Mouse (Mus musculus): ENCODE results near the gene Ehmt1.
"Not testable (repeated sequence)": the region's sequence is repeated elsewhere in the genome, so short reads cannot be mapped to it uniquely, and the experiment has no call there.

Gene Ehmt1

GRCm38 (mm10) chr2:24918930-24919838, at the start of gene Ehmt1:
TSS of gene Ehmt1 (minus strand) at chr2:24919614.
- in situ Hi-C loops (cut with MboI; ENCODE audit: low pct_unique_long_range_greater_than_20kb in 1 of 2, low sequenced_read_pairs in 2 of 2, unreplicated experiment in 1 of 2), result no loop called here

DNA sequence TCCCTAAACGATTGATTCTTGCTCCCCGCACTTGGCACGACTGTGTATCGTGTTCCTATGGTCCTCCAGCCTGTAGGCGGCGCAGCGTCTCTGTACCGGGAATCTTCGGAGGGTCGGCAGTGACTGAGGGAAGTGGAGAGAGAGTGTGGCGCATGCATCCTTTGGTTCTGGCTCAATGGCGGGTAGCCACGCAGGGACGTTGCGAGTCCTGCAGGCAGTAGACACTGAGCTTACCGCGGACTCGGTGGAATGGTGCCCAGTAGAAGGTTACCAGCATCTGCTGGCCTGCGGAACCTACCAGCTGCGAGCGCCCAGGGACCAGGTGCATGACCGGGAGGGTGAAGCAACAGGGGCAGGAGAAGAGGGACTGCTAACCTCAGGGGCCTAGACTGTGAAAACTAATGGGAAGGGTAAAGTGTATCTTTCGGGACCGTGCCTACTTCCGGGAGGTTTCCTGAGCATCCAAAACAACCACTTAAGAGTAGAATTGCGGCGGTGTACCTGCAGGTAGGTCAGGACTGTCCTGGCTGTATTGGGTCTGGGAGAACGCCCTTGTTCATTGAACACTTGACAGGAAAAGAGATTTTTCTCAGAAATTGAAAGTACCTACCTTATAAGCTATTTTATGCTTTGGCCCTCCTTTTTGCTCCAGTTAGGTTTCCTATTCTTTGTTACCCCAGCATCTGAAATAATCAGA, 43.0 kb upstream of the Ehmt1 start, which contains the start of gene Dph7:
Dph7 (plus strand) TSS at position 97 of the 697 bp plus-strand sequence.
- in situ Hi-C loops (cut with MboI; ENCODE audit: low pct_unique_long_range_greater_than_20kb in 1 of 2, low sequenced_read_pairs in 2 of 2, unreplicated experiment in 1 of 2), result no loop called here

- in situ Hi-C loops (cut with MboI; ENCODE audit: low pct_unique_long_range_greater_than_20kb in 1 of 2, low sequenced_read_pairs in 2 of 2, unreplicated experiment in 1 of 2), result no loop called here
Observed at GRCm38 (mm10) chr2:24960910-24961309, 41.5 kb upstream of the Ehmt1 start.

GRCm38 (mm10) chr2:24952537-24953055, 33.2 kb upstream of the Ehmt1 start:
- in situ Hi-C loops (cut with MboI; ENCODE audit: low pct_unique_long_range_greater_than_20kb in 1 of 2, low sequenced_read_pairs in 2 of 2, unreplicated experiment in 1 of 2), result no loop called here

GRCm38 (mm10) chr2:24950189-24950535, 30.7 kb upstream of the Ehmt1 start:
- in situ Hi-C loops (cut with MboI; ENCODE audit: low pct_unique_long_range_greater_than_20kb in 1 of 2, low sequenced_read_pairs in 2 of 2, unreplicated experiment in 1 of 2), result no loop called here

DNA sequence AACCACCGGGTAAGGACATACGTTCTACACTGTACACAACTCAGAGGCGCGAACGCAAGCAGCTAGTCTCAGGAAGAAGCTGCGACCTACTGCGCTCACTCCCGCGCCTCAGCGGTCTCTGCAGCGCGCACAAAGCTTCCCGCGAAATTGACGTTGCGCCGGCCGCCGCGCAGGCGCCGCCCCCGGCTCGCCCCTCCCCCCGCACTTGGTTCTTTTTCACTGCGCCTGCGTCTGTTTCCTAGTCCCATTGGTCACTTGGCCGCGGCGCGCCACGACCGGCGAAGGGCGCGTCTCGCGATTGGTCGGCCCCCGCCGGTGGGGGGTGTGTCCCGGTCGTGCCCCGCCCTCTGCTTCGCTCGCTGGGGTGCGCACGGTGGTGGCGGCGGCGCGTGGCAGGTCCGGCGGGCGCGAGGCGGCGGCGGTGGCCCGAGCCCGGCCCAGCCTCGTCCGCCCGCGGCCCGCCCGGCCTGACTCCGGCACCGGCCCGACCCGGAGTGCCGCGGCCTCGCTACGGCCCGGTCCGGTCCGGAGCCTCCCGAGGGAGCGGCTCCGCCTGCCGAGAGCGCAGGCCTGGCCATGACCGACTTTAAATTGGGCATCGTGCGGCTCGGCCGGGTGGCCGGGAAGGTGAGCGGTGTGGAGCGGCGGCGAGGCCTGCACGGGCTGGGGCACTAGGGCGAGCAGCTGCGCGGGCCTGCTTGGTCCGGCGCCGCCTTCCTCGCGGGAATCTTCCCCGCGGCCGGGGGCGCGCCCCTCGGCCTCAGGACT, 30.2 kb upstream of the Ehmt1 start, which contains the start of gene Zmynd19:
Zmynd19 (plus strand) TSS at position 372 of the 768 bp plus-strand sequence.
- in situ Hi-C loops (cut with MboI; ENCODE audit: low pct_unique_long_range_greater_than_20kb in 1 of 2, low sequenced_read_pairs in 2 of 2, unreplicated experiment in 1 of 2), result no loop called here

- in situ Hi-C loops (cut with MboI; ENCODE audit: low pct_unique_long_range_greater_than_20kb in 1 of 2, low sequenced_read_pairs in 2 of 2, unreplicated experiment in 1 of 2), result not testable (repeated sequence)
Observed at GRCm38 (mm10) chr2:24944304-24944703, 24.9 kb upstream of the Ehmt1 start.

- in situ Hi-C loops (cut with MboI; ENCODE audit: low pct_unique_long_range_greater_than_20kb in 1 of 2, low sequenced_read_pairs in 2 of 2, unreplicated experiment in 1 of 2), result no loop called here
Observed at GRCm38 (mm10) chr2:24942092-24942491, 22.7 kb upstream of the Ehmt1 start.

- in situ Hi-C loops (cut with MboI; ENCODE audit: low pct_unique_long_range_greater_than_20kb in 1 of 2, low sequenced_read_pairs in 2 of 2, unreplicated experiment in 1 of 2), result no loop called here
Observed at GRCm38 (mm10) chr2:24935057-24935796, 15.8 kb upstream of the Ehmt1 start, which contains the start of gene Arrdc1. TSS of gene Arrdc1 (minus strand) at chr2:24935252.

- in situ Hi-C loops (cut with MboI; ENCODE audit: low pct_unique_long_range_greater_than_20kb in 1 of 2, low sequenced_read_pairs in 2 of 2, unreplicated experiment in 1 of 2), result no loop called here
Observed at GRCm38 (mm10) chr2:24934441-24934963, 15.1 kb upstream of the Ehmt1 start.

DNA sequence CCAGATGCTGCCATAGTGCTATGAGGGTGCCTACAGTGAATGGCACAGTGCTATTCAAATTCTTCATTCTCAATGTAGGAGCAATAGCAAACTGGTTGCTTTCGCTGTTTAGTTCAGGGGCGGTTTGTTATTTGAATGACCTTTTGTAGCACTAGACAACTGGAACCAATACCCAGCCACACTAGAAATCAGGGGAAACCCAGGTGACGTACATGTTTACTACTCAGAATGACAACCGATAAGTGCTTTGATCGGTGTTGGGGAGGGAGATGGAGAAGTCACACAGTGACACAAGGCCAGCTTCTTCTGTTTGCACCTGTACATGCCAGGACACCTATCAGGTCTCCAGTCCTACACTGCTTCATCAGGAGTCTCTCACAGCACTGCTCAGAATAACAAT, 10.2 kb upstream of the Ehmt1 start:
- in situ Hi-C loops (cut with MboI; ENCODE audit: low pct_unique_long_range_greater_than_20kb in 1 of 2, low sequenced_read_pairs in 2 of 2, unreplicated experiment in 1 of 2), result no loop called here

DNA sequence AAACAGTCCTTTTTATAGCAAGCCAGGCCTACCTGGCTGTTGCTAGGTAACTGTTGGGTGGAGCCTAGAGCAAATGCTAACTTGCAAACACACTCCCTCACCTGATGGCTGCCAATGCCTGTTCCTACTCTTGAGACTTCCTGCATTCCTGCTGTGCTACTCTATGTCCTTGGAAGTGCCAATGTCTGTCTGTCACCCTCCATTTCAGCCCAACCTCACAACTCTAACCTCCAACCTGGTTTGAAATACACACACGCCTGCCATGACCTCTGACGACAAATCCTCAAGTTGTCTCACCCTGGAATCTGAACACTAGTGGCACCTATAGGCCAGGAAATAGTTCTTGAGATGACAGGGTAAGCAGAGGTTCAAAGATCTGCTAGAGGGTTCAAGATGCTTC, 9.7 kb upstream of the Ehmt1 start:
- in situ Hi-C loops (cut with MboI; ENCODE audit: low pct_unique_long_range_greater_than_20kb in 1 of 2, low sequenced_read_pairs in 2 of 2, unreplicated experiment in 1 of 2), result no loop called here

DNA sequence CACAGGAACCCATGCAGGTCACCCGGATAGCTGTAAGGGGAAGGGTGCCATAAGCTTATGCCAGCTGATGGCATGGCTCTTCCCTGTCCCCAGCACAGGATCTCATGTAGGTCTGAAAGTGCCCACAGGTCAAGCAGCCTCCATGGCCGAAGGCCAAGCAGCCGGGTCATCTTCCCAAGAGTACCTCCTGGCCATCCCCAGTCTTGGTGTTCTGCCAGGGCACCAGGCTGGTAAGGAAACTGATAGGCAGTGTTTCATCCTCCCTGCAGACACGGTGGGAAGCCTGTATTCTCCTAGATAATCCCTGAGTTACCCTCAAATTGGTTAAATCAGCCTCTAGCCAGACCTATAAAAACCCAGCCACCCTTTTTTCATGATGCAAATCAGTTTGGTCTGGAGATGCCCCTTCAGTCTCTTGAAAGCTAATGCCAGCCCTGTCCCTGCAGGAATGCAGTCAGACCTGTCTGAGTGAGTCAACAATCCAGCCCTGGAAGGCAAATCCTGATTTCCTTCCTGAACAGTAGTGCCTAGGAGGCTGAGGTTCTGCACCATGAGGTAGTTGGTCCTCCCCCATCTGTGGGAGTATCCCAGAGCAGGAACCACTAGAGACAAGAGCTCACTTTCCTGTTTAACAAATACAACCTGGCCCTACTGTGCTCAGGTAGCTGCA, 8.5 kb upstream of the Ehmt1 start:
- in situ Hi-C loops (cut with MboI; ENCODE audit: low pct_unique_long_range_greater_than_20kb in 1 of 2, low sequenced_read_pairs in 2 of 2, unreplicated experiment in 1 of 2), result no loop called here

GRCm38 (mm10) chr2:24926965-24927358, 7.5 kb upstream of the Ehmt1 start:
- in situ Hi-C loops (cut with MboI; ENCODE audit: low pct_unique_long_range_greater_than_20kb in 1 of 2, low sequenced_read_pairs in 2 of 2, unreplicated experiment in 1 of 2), result no loop called here

DNA sequence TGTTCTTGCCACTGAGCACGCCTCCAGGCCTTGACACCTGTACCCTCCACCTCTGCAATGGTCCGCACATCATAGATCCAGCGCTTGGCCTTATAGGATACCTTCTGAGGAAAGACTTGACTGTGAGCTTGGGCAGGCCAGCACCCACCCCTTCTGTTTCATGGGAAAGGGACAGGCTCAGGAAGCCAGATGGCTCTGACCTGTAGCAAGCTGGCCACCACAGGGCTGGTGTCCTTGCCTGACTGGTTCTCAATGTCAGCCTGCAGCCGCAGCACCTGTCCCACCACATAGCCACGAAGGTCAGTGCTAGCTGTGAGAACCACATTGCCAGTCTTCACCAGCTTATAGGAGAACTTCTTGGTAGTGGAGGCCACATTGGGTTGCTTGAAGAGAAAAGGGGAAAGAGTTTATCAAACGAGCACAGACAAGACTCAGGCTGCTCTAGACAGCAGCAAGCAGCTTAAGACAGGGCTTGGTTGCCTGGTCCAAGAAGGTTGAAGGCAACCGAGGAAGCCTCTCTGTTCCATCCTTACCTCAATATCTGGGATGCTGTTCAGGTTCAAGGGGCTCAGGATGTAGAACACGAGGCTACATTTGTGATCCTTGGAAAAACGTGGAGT, 7.0 kb upstream of the Ehmt1 start:
- in situ Hi-C loops (cut with MboI; ENCODE audit: low pct_unique_long_range_greater_than_20kb in 1 of 2, low sequenced_read_pairs in 2 of 2, unreplicated experiment in 1 of 2), result no loop called here

DNA sequence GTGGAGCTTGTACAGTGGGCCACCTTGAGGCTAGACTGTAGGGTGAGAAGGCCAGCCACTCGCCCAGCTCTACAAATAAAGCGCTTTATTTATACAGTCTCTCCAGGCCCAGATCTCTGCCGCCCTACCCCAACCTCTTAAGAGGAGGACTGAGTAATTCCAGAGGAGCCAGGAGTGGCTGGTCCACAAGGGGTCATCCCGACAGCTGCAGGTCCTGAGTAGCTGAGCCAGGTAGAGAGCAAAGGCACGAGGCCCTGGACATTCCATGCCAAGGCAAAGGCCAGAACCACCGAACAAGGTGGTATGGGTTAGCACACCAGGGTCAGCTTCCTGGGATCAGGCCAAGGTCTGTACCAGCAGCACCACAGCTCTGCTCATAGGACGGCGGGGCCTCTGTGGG, 5.9 kb upstream of the Ehmt1 start:
- in situ Hi-C loops (cut with MboI; ENCODE audit: low pct_unique_long_range_greater_than_20kb in 1 of 2, low sequenced_read_pairs in 2 of 2, unreplicated experiment in 1 of 2), result no loop called here

DNA sequence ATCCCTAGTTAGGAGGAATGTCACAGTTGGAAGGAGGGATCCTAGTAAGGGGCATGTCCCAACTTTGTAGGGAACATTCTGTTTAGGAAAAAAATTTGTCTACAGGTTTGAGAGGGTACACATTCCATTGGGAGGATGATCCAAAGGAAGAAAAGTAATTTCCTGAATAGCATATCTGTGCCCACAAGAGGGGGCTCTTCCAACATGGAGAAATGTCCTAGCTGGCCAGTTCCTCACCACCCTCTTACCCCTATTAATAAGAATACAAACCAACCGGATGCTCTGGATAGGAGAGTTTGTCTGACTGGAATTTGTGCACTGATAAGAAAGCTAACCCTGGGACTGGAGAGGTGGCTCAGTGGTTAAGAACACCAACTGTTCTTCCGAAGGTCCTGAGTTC, 4.1 kb upstream of the Ehmt1 start:
- in situ Hi-C loops (cut with MboI; ENCODE audit: low pct_unique_long_range_greater_than_20kb in 1 of 2, low sequenced_read_pairs in 2 of 2, unreplicated experiment in 1 of 2), result no loop called here
